Mouse (Mus musculus) midbrain, embryonic 11.5 days (tissue): ENCODE data around the gene Wfdc21. TPM values are rescaled to one million over a fixed set of nuclear protein-coding genes. Genes with fewer than 3 reads are reported as not detected.
A peak's percentile ranks its signal among the peaks of the same experiment; 100 is the strongest.

Experiments used
- ATAC-seq: fragments of 200-750 bp; cut with Nextera tagmentation; 2 replicates; pipeline ENCODE4 v1.8.0; 2017; ENCODE audit warnings: moderate TSS enrichment, moderate library complexity; ENCODE audit not compliant: low FRiP score
- DNase-seq: peaks from one replicate; pipeline ENCODE4 v3.0.0; 2015; ENCODE audit warnings: low spot score; ENCODE audit errors: missing footprints
- H3K27ac ChIP-seq: fragments of 300-500 bp; sonication (generic); 2 replicates; pipeline ENCODE4 v1.5.1; 2014; ENCODE audit warnings: low read depth, low read length
- H3K27me3 ChIP-seq: fragments of 300-500 bp; sonication (generic); 2 replicates; pipeline ENCODE4 v1.6.1; 2014; ENCODE audit warnings: mild to moderate bottlenecking, low read length, moderate library complexity, mixed read lengths; ENCODE audit not compliant: control insufficient read depth, insufficient read depth
- H3K36me3 ChIP-seq: fragments of 300-500 bp; sonication (generic); 2 replicates; pipeline ENCODE4 v1.6.1; 2014; ENCODE audit warnings: mild to moderate bottlenecking, low read length, moderate library complexity, mixed read lengths; ENCODE audit not compliant: control insufficient read depth, insufficient read depth
- H3K4me1 ChIP-seq: fragments of 300-500 bp; sonication (generic); 2 replicates; pipeline ENCODE4 v1.6.1; 2014; ENCODE audit warnings: low read length; ENCODE audit not compliant: control insufficient read depth, insufficient read depth
- H3K4me2 ChIP-seq: fragments of 300-500 bp; sonication (generic); 2 replicates; pipeline ENCODE4 v1.6.1; 2014; ENCODE audit warnings: mild to moderate bottlenecking, moderate library complexity
- H3K4me3 ChIP-seq: fragments of 300-500 bp; sonication (generic); 2 replicates; pipeline ENCODE4 v1.5.1; 2014; ENCODE audit warnings: low read depth, low read length
- H3K9ac ChIP-seq: fragments of 300-500 bp; sonication (generic); 2 replicates; pipeline ENCODE4 v1.6.1; 2014; ENCODE audit warnings: low read length
- H3K9me3 ChIP-seq: fragments of 300-500 bp; sonication (generic); 2 replicates; pipeline ENCODE4 v1.6.1; 2016; ENCODE audit warnings: low read length; ENCODE audit not compliant: control insufficient read depth
- WGBS: fragments of 180-500 bp; shearing (Covaris S2); extraction: QIAGEN DNeasy Blood & Tissue Kit; methylation state at CpG from one replicate; pipeline ENCODE4 v1.1.7; 2014; 5-methylcytosine and 5-hydroxymethylcytosine counted together
- polyA plus RNA-seq: library from polyadenylated mRNA; unstranded; fragments of >200 nt; fragmentation: Nextera tagmentation; extraction: Ambion mirVana; gene quantifications from 2 replicates; pipeline ENCODE4 v1.2.1, GENCODE M21; 2014

The Wfdc21 gene
- polyA plus RNA-seq, 1 experiment from 2014 or later = not detected

DNA sequence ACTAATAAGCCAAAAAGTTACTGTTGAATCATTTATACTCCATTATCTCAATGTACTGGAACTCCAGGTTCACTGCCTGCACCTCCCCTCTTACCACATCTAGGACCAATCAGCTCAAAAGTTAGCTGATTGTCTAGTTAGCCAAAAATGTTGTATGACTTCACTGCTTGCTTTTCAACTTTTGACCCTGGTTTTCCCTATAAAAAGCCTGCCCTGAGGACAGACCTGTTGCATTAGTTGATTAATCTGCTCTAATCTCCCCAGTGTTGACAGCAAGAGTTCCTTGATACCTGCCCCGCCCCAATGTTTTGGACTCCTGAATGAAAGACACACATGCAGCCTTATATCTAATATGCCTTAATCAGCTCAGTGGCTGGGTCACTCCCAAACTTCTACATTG is 15.6 kb upstream of the Wfdc21 start:
- Histone ChIP-seq H3K9me3 (no peaks in the 10 kb centered on the region), H3K4me2 (no peak overlapping the region), H3K4me1 (no peaks in the 10 kb centered on the region), H3K27me3 (no peaks in the 10 kb centered on the region), H3K27ac (no peak overlapping the region), H3K36me3 (no peaks in the 10 kb centered on the region), H3K9ac (no peak overlapping the region), H3K4me3 (no peak overlapping the region)
- ATAC-seq (no peak), DNase-seq (no peak)
- WGBS = 83% methylated on average over 1 of the region's 1 CpGs

GRCm38 (mm10) chr11:83733071-83733640 is 13.6 kb upstream of the Wfdc21 start:
- ATAC-seq (no peak), DNase-seq (no peak)
- H3K27ac ChIP-seq = no peak overlapping the region
- no peak overlapping the region for H3K4me2 ChIP-seq
- H3K4me3 ChIP-seq = no peak overlapping the region
- no peak overlapping the region for H3K9ac ChIP-seq
- H3K36me3 ChIP-seq = no peaks in the 10 kb centered on the region
- WGBS = 73% methylated on average over 5 of the region's 5 CpGs
- no peaks in the 10 kb centered on the region for H3K4me1 ChIP-seq
- no peaks in the 10 kb centered on the region for H3K9me3 ChIP-seq
- no peaks in the 10 kb centered on the region for H3K27me3 ChIP-seq

GRCm38 (mm10) chr11:83734215-83734614 is 12.5 kb upstream of the Wfdc21 start:
- DNase-seq = no peak
- H3K4me2 ChIP-seq = no peak overlapping the region
- H3K9ac ChIP-seq = no peak overlapping the region
- H3K36me3 ChIP-seq = no peaks in the 10 kb centered on the region
- no peaks in the 10 kb centered on the region for H3K4me1 ChIP-seq
- ATAC-seq = no peak
- H3K9me3 ChIP-seq = no peaks in the 10 kb centered on the region
- WGBS = 84% methylated on average over 1 of the region's 1 CpGs
- no peaks in the 10 kb centered on the region for H3K27me3 ChIP-seq
- no peak overlapping the region for H3K27ac ChIP-seq
- no peak overlapping the region for H3K4me3 ChIP-seq

DNA sequence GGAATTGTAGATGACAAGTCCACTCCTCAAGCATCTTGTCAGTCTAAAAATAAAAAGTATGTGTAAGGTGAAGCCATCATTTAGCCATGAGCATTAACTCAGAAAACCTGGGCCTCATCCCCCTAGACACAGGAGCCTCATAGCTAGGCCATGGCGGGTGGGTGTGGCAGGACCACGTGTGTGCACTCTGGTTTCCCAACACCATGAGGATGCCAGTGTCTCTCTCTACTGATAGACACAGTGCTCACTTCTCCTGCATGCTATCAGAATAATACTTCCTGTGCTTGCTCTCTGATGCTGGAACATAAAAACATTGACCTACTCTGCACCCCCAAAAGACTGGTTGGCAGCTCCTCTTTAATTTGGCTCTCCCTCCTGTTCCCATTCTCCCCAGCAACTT is 10.9 kb upstream of the Wfdc21 start:
- 82% methylated on average over 2 of the region's 2 CpGs for WGBS
- Histone ChIP-seq H3K36me3 (no peaks in the 10 kb centered on the region), H3K4me1 (no peaks in the 10 kb centered on the region), H3K27me3 (no peaks in the 10 kb centered on the region), H3K27ac (no peak overlapping the region), H3K9ac (no peak overlapping the region), H3K4me2 (no peak overlapping the region), H3K4me3 (no peak overlapping the region), H3K9me3 (no peaks in the 10 kb centered on the region)
- no peak for DNase-seq
- no peak for ATAC-seq

DNA sequence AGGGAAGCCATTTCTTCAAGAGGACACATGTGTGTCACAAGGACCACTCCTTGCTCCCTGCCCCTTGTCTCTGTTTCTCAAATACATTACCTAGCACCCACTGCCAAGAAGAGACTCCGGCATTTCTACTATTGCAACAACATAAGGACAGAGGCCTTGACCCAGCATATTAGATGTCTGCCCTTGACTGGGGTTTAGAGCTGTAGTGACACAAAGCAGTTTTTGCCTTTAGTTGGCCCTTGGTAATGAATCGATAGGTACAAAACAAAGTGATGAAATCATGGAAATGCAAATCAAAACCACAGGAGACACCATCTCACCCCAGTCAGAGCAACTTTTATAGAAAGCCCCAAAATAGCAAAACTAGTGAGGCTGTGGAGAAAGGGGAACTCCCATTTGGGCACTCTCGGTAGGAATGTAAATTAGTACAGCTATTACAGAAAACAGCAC is 9.6 kb upstream of the Wfdc21 start:
- no peaks in the 10 kb centered on the region for H3K36me3 ChIP-seq

DNA sequence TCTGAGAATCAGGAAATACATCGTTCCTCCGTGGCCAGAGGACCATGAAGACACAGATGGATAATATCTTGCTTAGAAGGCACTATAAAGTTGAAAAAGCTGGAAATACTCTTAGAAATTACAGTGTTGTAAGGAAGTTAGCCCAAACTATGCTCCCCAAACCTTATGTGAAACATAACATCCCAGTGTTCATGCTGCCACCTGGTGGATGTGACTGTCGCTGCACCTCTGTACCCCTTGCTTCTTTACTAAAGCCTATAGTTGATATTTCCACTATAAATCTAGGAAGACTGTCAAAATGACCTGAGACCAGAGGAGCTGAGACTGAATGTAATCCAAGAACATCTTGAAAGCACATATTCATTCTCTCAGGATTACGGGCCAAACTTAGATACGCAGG is 7.5 kb upstream of the Wfdc21 start:
- no peaks in the 10 kb centered on the region for H3K27me3 ChIP-seq
- no peak overlapping the region for H3K27ac ChIP-seq
- H3K9me3 ChIP-seq = no peaks in the 10 kb centered on the region
- ATAC-seq (no peak), DNase-seq (peak; percentile 94)
- H3K4me1 ChIP-seq = no peaks in the 10 kb centered on the region
- H3K4me3 ChIP-seq = no peak overlapping the region
- WGBS = 25% methylated on average over 5 of the region's 5 CpGs
- no peak overlapping the region for H3K9ac ChIP-seq
- H3K36me3 ChIP-seq = no peaks in the 10 kb centered on the region
- no peak overlapping the region for H3K4me2 ChIP-seq

More for the DNA sequence above, 9.6 kb upstream of the Wfdc21 start:
- WGBS = 81% methylated on average over 3 of the region's 3 CpGs
- H3K4me2 ChIP-seq = no peak overlapping the region
- H3K27ac ChIP-seq = no peak overlapping the region
- no peak for ATAC-seq
- H3K4me1 ChIP-seq = no peaks in the 10 kb centered on the region
- H3K4me3 ChIP-seq = no peak overlapping the region
- no peaks in the 10 kb centered on the region for H3K27me3 ChIP-seq
- no peak for DNase-seq
- H3K9me3 ChIP-seq = no peaks in the 10 kb centered on the region
- H3K9ac ChIP-seq = no peak overlapping the region

DNA sequence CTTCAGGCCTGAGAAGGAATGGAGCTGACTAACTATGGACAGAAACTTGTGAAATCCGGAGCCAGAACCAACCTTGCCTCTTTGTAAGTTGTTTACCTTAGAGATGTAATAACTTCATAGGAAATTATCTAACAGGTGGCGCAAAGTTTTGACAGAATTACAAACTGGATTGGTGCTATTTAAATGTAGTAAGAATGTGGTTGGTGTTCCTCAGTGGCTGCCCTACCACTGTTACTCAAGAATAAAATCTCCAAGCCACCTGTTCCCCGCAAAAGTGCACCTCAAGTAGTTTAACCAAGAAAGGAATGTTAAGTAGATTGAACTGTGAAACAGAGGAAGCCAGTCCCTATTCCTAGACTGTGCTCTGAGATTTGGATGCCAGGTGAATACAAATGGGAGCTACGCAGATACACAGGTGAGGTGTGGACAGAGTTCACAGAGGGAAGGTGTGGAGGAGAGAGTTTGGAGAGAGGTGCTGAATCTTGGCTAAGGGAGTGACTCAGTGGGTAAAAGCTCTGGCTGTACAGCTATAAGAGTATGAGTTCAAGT is 6.2 kb upstream of the Wfdc21 start:
- Histone ChIP-seq H3K9ac (no peak overlapping the region), H3K36me3 (no peaks in the 10 kb centered on the region), H3K27me3 (no peaks in the 10 kb centered on the region), H3K4me2 (no peak overlapping the region), H3K9me3 (no peaks in the 10 kb centered on the region), H3K4me1 (no peaks in the 10 kb centered on the region), H3K27ac (no peak overlapping the region), H3K4me3 (no peak overlapping the region)
- DNase-seq (no peak), ATAC-seq (no peak)
- 86% methylated on average over 4 of the region's 4 CpGs for WGBS

- DNase-seq (peak; percentile 12), ATAC-seq (no peak)
- WGBS = 85% methylated on average over 5 of the region's 5 CpGs
- Histone ChIP-seq H3K36me3 (no peaks in the 10 kb centered on the region), H3K4me2 (no peak overlapping the region), H3K27ac (no peak overlapping the region), H3K4me3 (no peak overlapping the region), H3K9me3 (no peaks in the 10 kb centered on the region), H3K4me1 (no peaks in the 10 kb centered on the region), H3K9ac (no peak overlapping the region), H3K27me3 (no peaks in the 10 kb centered on the region)
These were observed 4.9 kb upstream of the Wfdc21 start for GRCm38 (mm10) chr11:83741841-83742240.

DNA sequence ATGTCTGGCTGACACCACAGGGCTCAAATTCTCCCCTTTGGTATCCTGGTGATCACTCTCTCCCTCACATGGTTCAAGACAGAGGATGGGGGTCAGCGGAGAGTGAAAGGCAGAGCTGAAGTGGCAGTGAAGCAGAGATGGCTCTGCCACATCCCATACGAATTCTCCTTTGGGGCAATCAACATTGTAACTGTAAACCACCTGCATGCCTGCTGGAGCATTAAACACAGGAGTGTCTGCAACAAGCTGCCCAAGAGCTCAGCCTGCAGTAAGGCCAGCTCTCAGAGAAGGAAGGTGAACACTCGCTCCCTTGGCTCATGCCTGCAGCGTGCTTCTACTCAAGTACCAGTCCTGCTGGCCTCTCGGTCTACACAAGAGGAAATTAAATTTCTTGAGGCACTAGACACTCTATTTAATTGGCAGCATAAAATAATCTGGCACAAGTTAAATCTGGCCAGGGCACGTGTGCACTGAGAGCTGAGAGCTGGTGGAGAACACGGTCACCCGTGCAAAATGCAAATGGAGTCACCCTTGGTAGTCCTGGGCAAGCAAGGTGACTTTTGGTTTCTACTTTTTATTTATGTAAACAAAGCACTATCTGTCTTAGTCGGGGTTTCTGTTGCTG is 3.9 kb upstream of the Wfdc21 start:
- Histone ChIP-seq H3K9me3 (no peaks in the 10 kb centered on the region), H3K36me3 (no peaks in the 10 kb centered on the region), H3K27ac (no peak overlapping the region), H3K4me3 (no peak overlapping the region), H3K4me1 (no peaks in the 10 kb centered on the region), H3K4me2 (no peak overlapping the region), H3K27me3 (no peaks in the 10 kb centered on the region), H3K9ac (no peak overlapping the region)
- 78% methylated on average over 9 of the region's 9 CpGs for WGBS
- DNase-seq (peak; percentile 31), ATAC-seq (no peak)
